Mouse (Mus musculus) forebrain, embryonic 15.5 days (tissue): ENCODE results near the gene Gtf3c6. TPM values are rescaled to one million over a fixed set of nuclear protein-coding genes. Genes with fewer than 3 reads are reported as not detected.
A peak's percentile ranks its signal among the peaks of the same experiment; 100 is the strongest.
"Not testable (repeated sequence)": the region's sequence is repeated elsewhere in the genome, so short reads cannot be mapped to it uniquely, and the experiment has no call there.

Source experiments
- ATAC-seq: fragments of 200-750 bp; cut with Nextera tagmentation; replicated peaks from 2 replicates; pipeline ENCODE4 v1.8.0; 2017; ENCODE audit warnings: mild to moderate bottlenecking, moderate TSS enrichment, moderate library complexity
- H3K27ac ChIP-seq: fragments of 300-500 bp; sonication (generic); replicated peaks from 2 replicates; pipeline ENCODE4 v1.5.1; 2015; ENCODE audit warnings: mild to moderate bottlenecking, inconsistent platforms
- H3K27me3 ChIP-seq: fragments of 300-500 bp; sonication (generic); 2 replicates; pipeline ENCODE4 v1.6.1; 2015; ENCODE audit warnings: inconsistent platforms
- H3K36me3 ChIP-seq: fragments of 300-500 bp; sonication (generic); 2 replicates; pipeline ENCODE4 v1.6.1; 2015; ENCODE audit warnings: mild to moderate bottlenecking, inconsistent platforms
- H3K4me1 ChIP-seq: fragments of 300-500 bp; sonication (generic); 2 replicates; pipeline ENCODE4 v1.6.1; 2015; ENCODE audit warnings: inconsistent platforms
- H3K4me2 ChIP-seq: fragments of 300-500 bp; sonication (generic); replicated peaks from 2 replicates; pipeline ENCODE4 v1.6.1; 2015; ENCODE audit warnings: mild to moderate bottlenecking, inconsistent platforms
- H3K4me3 ChIP-seq: fragments of 300-500 bp; sonication (generic); 2 replicates; pipeline ENCODE4 v1.5.1; 2015; ENCODE audit warnings: mild to moderate bottlenecking, inconsistent platforms
- H3K9ac ChIP-seq: fragments of 300-500 bp; sonication (generic); replicated peaks from 2 replicates; pipeline ENCODE4 v1.6.1; 2015; ENCODE audit warnings: mild to moderate bottlenecking, inconsistent platforms
- H3K9me3 ChIP-seq: fragments of 300-500 bp; sonication (generic); 2 replicates; pipeline ENCODE4 v1.6.1; 2016; ENCODE audit warnings: inconsistent platforms
- WGBS: fragments of 180-500 bp; shearing (Covaris S2); methylation state at CpG from one replicate; pipeline ENCODE4 v1.1.7; 2015; ENCODE audit warnings: mixed read lengths; 5-methylcytosine and 5-hydroxymethylcytosine counted together
- polyA plus RNA-seq: library from polyadenylated mRNA; unstranded; fragments of >200 nt; fragmentation: Nextera tagmentation; extraction: Ambion mirVana; gene quantifications from 2 replicates; pipeline ENCODE4 v1.2.1, GENCODE M21; 2015

The Gtf3c6 gene
- 87.9 and 88.1 TPM in 2 replicates for polyA plus RNA-seq

DNA sequence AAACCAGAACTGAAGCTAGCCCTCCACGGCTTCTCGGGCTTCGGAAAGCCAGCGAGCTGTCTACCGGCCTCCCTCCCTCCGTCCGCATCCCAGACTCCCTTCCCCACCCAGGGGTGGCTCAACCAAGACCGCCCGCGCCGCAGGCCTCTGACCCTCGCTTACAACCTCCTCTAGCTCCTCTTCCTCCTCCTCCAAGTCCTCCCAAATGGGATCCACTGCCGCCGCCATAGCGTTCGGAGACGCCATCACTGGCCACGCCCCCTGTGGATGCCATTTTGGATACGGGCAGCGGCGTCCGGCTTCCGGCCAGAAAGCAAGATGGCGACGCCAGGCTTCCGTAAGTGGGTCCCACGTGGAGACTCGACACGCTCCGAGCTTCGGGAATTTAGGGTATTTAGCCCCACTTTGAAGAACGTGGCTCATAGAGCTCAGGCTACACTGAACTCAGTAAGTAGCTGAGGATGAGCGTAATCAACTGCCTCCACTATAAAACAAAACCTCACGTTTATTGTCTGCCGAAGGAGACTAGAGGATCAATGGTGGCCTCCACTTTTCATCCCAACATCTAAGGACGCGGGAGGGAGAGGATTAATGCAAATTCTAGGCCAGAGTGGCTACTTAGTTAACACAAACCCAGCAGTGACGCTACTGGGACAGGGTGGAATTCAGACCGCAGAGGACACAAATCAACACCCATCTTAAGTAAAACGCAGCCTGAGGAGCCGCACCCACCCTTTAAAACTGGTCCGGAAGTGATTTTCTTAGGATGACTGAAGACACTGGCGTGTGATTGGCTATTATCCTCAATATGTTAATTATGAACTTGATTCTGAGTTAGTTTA lies at the start of gene Gtf3c6:
Gtf3c6 (minus strand) TSS at position 695 of the 842 bp plus-strand sequence.
- ATAC-seq, result peak; percentile 81
- under 1% methylated on average over 43 of the region's 43 CpGs for WGBS
- peak within 1 kb of the TSS; percentile 86 for H3K4me2 ChIP-seq
- H3K27me3 ChIP-seq, result no peaks in the 10 kb centered on the region
- H3K9ac ChIP-seq, result peak within 1 kb of the TSS; percentile 90
- peak within 1 kb of the TSS; percentile 97 for H3K27ac ChIP-seq
- peaks cover 14% of the 10 kb centered on the region for H3K36me3 ChIP-seq
- H3K4me1 ChIP-seq, result peaks cover 13% of the 10 kb centered on the region
- H3K9me3 ChIP-seq, result no peaks in the 10 kb centered on the region
- H3K4me3 ChIP-seq, result peak within 1 kb of the TSS; percentile 68

DNA sequence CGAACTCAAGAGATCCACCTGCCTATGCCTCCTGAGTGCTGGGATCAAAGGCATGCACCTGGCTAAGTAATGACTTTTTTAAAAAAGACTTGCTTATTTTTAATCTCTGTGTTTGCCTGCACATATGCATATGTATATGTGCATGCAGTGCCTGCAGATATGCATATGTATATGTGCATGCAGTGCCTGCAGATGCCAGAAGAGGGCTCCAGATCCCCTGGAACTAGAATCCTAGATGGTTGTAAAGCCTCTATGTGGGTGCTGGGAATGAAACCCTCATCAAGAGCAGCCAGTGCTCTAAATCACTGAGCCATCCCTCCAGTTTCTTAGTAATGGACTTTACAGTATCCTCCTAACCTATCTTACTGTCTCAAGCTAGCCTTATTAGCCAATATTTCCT lies 48.1 kb upstream of the Gtf3c6 start:
- Histone ChIP-seq H3K4me2 (no peak overlapping the region), H3K4me1 (no peaks in the 10 kb centered on the region), H3K27me3 (no peaks in the 10 kb centered on the region), H3K4me3 (no peak overlapping the region), H3K9me3 (0 out of 2 replicates have a peak, but pooled peaks cover 4% of the 10 kb centered on the region), H3K36me3 (no peaks in the 10 kb centered on the region), H3K27ac (no peak overlapping the region), H3K9ac (no peak overlapping the region)
- no peak for ATAC-seq
- WGBS, result 95% methylated on average over 1 of the region's 1 CpGs

DNA sequence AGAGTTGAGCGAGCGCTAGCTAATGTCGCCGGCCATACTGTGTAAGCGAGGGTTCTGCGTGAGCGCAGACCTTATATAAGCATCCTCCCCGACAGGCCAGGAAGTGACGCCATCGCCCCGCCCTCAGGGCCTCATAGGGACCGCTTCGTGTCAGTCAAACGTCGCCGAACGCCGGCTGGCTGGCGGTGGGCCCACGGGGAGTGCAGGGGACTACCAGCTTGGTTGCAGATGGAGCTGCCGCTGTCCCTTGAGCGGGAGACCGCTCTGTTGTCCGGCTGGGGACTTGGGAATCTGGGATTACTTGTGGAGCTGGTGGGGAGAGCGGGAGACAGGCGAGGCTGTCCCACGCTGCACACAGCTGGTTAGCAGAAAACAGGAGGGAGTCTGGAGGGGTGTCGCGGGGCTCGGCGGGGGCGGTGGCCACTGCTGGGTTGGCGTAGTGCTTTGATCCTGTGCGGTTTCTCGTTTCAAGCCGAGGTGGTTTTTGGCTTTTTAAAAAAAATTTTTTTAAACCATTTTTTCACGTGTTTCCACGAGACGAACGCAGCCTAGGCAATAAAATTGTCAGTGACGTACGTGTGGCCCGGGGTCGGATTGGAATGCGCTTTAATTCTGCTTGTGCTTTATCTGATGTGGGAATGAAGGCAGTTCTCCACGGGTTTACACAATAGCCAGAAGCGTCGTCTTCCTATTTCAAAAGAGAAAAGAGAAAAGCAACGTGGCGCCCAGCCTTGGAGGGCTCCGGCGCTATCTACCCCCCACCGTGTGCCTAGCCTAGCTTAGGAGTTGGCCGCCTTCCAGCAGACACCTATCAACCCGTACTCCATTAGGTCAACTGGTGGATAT lies 44.5 kb upstream of the Gtf3c6 start, which contains the start of gene Amd1:
Amd1 (minus strand) TSS at position 47 of the 846 bp plus-strand sequence.
- Histone ChIP-seq H3K36me3 (no peaks in the 10 kb centered on the region), H3K4me2 (peak within 1 kb of the TSS; percentile 70), H3K27ac (peak within 1 kb of the TSS; percentile 99), H3K4me1 (peaks cover 23% of the 10 kb centered on the region), H3K9me3 (0 out of 2 replicates have a peak, but pooled peaks cover 4% of the 10 kb centered on the region), H3K27me3 (no peaks in the 10 kb centered on the region), H3K9ac (peak within 1 kb of the TSS; percentile 92), H3K4me3 (peak within 1 kb of the TSS; percentile 84)
- ATAC-seq, result peak; percentile 98
- under 1% methylated on average over 55 of the region's 55 CpGs for WGBS

DNA sequence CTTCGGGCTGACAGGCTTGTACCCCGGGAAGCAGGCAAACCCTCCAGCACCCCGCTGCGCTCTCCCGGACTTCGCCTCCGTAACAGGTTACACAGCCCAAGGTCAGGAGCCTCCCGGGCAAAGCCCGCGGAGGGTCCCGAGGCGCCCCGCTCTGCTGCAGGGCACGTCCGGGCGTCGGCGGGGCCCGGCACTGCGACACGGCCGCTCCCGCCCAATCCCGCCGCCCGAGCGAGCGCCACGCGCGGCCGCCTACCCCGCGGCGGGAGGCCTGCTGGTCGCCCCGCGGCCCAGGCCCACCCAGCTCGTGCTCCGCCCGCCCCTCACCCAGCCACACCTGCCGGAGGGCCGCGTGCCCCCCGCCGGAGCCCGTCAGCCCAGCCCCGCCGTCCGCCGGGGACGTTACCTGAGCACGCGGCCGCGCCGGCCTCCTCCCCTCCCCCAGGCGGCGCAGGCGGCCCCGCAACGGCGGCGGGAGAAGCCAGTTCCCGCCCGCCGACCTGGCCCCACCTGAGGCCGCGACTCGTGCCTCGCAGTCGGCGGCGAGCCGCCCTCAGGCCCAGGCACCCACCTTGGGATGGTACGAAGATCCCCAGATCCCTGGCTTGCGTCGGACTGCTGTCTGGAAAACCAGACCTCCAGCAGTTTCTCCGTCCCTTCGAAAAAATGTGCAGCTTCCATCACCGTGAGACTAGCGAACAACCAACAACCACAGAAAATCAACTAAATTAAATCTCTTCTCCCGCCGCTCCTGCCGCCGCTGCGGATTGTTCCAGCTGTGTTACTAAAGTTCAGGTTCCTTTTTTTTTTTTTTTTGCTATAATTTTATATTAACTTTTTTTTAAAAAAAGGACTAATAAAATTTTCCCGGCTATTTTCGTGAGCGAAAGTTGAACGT lies 43.5 kb upstream of the Gtf3c6 start:
- not testable (repeated sequence) for H3K9me3 ChIP-seq, H3K27me3 ChIP-seq, H3K36me3 ChIP-seq
- ATAC-seq, result peak; percentile 29
- Histone ChIP-seq H3K9ac (peak overlapping the region; percentile 86), H3K27ac (peak overlapping the region; percentile 92), H3K4me1 (peaks cover 23% of the 10 kb centered on the region), H3K4me2 (peak overlapping the region; percentile 62), H3K4me3 (peak overlapping the region; percentile 84)
- under 1% methylated on average over 54 of the region's 91 CpGs for WGBS

DNA sequence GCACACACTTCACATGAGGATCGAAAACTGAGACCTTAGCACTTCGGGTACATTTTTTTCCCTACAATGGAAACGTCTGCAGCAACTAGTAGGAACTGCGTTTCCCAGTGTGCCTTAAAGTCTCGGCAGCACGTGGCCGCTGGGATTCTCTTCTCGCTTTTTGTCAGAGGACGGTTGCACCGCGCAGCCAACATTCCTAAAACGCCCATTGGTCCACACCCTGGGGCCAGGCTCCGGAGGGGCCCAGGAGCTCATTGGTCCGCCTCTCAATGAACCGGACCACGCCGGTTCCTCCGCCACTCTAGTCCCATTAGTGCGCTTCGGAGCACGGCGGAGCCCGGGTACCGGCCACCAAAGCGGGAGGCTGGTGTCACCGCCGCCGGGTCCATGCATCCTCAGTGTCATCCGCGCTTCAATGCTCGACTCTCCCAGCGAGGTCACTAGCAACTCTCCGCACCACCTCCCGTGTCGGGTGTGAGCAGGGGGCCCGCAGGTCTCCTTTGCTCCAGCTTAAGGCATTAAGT lies 42.8 kb upstream of the Gtf3c6 start:
- peak overlapping the region; percentile 84 for H3K4me3 ChIP-seq
- no peaks in the 10 kb centered on the region for H3K9me3 ChIP-seq
- under 1% methylated on average over 36 of the region's 36 CpGs for WGBS
- H3K4me2 ChIP-seq, result peak overlapping the region; percentile 62
- ATAC-seq, result peak; percentile 75
- H3K27ac ChIP-seq, result peak overlapping the region; percentile 92
- H3K27me3 ChIP-seq, result no peaks in the 10 kb centered on the region
- H3K36me3 ChIP-seq, result no peaks in the 10 kb centered on the region
- peaks cover 23% of the 10 kb centered on the region for H3K4me1 ChIP-seq
- H3K9ac ChIP-seq, result peak overlapping the region; percentile 86

DNA sequence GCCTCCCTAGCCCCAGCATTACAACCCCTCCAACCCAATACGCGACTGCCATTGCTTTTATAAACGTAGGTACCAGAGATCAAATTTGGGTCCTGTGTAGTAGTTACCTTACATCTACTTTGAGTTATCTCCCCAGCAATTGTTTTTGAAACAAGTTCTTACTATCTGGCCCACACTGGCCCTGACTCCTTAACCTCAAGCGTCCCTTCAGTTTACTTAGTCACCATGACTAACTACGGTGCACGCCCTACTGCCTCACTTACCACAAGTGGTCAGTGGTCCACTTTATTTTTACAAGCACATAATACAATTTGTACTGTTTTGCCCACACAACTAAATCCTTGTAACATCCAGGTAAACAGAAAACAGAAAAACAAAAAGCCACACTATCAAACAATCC lies 34.7 kb upstream of the Gtf3c6 start:
- no peak overlapping the region for H3K4me2 ChIP-seq
- H3K4me1 ChIP-seq, result peaks cover 9% of the 10 kb centered on the region; the same call in 1 of the 2 replicates
- ATAC-seq, result no peak
- no peaks in the 10 kb centered on the region for H3K9me3 ChIP-seq
- no peak overlapping the region for H3K4me3 ChIP-seq
- H3K36me3 ChIP-seq, result peaks cover 27% of the 10 kb centered on the region
- no peaks in the 10 kb centered on the region for H3K27me3 ChIP-seq
- H3K27ac ChIP-seq, result no peak overlapping the region
- H3K9ac ChIP-seq, result no peak overlapping the region
- 96% methylated on average over 6 of the region's 6 CpGs for WGBS

DNA sequence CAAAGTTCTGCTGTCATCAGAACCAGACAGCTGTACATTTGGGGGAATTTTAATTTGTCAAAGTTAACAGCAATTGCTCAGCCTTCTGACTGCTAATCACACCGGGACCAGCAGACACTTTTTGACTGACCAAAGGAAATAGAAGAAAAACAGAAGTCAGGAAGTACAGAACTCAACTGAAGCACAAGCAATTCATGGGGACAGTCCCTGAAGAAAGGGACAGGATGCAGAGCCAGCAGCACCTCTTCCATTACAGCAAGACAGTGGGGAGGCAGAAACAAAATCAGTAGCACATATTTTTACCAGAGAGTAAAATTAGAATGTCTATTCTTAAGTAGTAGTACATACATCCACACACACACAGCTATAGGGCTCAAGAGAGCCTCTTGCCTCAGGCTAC lies 28.9 kb upstream of the Gtf3c6 start:
- 98% methylated on average over 1 of the region's 1 CpGs for WGBS
- H3K4me3 ChIP-seq, result no peak overlapping the region
- peaks cover 29% of the 10 kb centered on the region for H3K36me3 ChIP-seq
- no peak for ATAC-seq
- no peak overlapping the region for H3K27ac ChIP-seq
- H3K9ac ChIP-seq, result no peak overlapping the region
- peaks cover 3% of the 10 kb centered on the region; the same call in 1 of the 2 replicates for H3K4me1 ChIP-seq
- no peaks in the 10 kb centered on the region for H3K27me3 ChIP-seq
- no peaks in the 10 kb centered on the region for H3K9me3 ChIP-seq
- H3K4me2 ChIP-seq, result no peak overlapping the region

DNA sequence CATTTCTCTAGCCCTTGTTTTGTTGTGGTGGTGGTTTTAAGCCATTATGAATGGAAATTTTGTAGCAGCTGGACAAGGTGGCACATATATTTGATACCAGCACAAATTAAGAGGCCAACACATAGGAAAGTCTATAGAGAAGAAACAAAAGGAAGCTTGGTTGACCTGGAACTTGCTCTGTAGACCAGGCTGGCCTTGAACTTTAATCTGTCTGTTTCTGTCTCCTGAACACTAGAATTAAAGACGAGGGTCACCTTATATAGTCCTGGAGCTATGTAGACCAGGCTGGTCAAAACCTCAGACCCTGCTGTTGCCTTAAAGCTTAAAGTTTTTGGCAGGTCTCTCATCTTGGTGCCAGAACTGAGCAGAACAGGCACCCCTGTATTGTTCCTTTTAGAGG lies 27.7 kb upstream of the Gtf3c6 start:
- Histone ChIP-seq H3K27me3 (no peaks in the 10 kb centered on the region), H3K4me2 (no peak overlapping the region), H3K4me3 (no peak overlapping the region), H3K36me3 (peaks cover 19% of the 10 kb centered on the region), H3K27ac (no peak overlapping the region), H3K9ac (no peak overlapping the region), H3K4me1 (peaks cover 3% of the 10 kb centered on the region; the same call in 1 of the 2 replicates), H3K9me3 (no peaks in the 10 kb centered on the region)
- ATAC-seq, result no peak
- 79% methylated on average over 1 of the region's 1 CpGs for WGBS

DNA sequence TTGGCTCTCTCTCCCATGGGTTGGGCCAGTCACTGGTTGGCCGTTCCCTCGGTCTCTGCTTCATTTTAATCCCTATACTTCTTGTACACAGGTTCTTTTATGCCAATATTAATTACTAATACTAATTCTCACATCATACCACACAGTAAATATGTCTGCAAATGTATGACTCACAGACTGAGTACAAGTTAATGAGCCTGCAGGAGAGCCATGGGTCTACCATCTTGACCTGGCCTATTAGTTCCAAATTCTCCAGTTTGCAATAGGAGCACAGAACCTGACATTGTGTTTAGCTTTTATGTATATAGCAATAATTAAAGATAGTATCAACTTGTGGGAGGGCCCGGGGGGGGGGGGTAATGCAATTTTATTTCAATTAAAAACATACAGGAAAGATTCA lies 27.1 kb upstream of the Gtf3c6 start:
- Histone ChIP-seq H3K36me3 (peaks cover 17% of the 10 kb centered on the region), H3K4me2 (no peak overlapping the region), H3K4me1 (peaks cover 3% of the 10 kb centered on the region; the same call in 1 of the 2 replicates), H3K27ac (no peak overlapping the region), H3K9ac (no peak overlapping the region), H3K4me3 (no peak overlapping the region), H3K9me3 (no peaks in the 10 kb centered on the region), H3K27me3 (no peaks in the 10 kb centered on the region)
- ATAC-seq, result peak; percentile 51; the same call in 1 of the 2 replicates
- WGBS, result 78% methylated on average over 3 of the region's 3 CpGs

DNA sequence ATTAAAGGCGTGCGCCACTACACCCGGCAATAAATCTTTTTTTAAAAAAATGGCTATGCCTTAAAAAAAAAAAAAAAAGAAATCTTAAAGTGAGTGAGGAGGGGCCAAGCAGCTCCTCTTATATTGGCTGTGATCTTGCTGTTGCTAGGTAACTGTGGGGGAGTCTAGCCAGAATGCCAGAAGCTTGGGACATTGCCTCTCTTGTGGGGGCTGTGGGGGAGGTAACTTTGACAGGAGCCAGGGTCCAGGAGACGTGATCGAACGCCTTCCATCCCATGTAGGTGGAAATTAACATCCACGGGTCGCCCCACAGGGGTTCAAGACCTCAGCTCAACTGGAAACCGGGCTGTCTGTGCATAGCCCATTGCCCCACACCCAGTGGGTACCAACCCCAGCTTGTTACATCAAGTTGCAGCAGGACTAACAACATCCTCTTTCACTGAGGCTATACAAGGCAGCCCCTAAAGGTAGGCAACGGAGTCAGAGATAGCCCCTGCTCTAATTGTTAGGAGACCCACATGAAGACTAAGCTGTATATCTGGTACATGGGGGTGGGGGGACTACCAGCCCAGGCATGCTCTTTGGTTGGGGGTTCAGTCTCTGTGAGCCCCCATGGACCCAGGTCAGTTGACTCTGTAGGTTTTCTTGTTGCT lies 26.4 kb upstream of the Gtf3c6 start:
- peaks cover 3% of the 10 kb centered on the region; the same call in 1 of the 2 replicates for H3K4me1 ChIP-seq
- 79% methylated on average over 10 of the region's 10 CpGs for WGBS
- peaks cover 13% of the 10 kb centered on the region for H3K36me3 ChIP-seq
- H3K9me3 ChIP-seq, result no peaks in the 10 kb centered on the region
- no peak overlapping the region for H3K4me3 ChIP-seq
- no peak overlapping the region for H3K4me2 ChIP-seq
- H3K27ac ChIP-seq, result no peak overlapping the region
- peak; percentile 60 for ATAC-seq
- no peaks in the 10 kb centered on the region for H3K27me3 ChIP-seq
- H3K9ac ChIP-seq, result no peak overlapping the region

DNA sequence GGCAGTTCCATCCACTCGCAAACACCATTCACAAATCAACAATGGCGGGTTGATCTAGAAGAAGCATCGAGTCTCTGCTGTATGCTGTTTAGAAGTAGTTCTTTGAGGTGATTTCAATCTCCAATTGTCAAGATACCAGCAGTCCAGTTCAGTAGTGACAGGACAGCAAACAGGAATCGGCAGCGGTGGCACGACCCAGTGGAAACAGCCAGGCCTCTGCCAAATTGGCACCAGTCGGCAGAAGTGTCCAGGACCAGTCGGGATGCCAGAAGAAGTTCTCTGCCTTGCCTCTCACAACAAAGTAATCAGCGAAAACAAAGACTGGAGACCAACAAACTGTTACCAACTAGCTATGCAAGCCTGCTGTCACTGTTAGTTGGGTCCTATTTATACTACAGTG lies 25.7 kb upstream of the Gtf3c6 start:
- ATAC-seq, result no peak

More for the DNA sequence above, 25.7 kb upstream of the Gtf3c6 start:
- Histone ChIP-seq H3K36me3 (peaks cover 12% of the 10 kb centered on the region), H3K9me3 (no peaks in the 10 kb centered on the region), H3K27me3 (no peaks in the 10 kb centered on the region), H3K4me1 (peaks cover 3% of the 10 kb centered on the region; the same call in 1 of the 2 replicates), H3K9ac (no peak overlapping the region), H3K4me3 (no peak overlapping the region), H3K4me2 (no peak overlapping the region), H3K27ac (no peak overlapping the region)
- 90% methylated on average over 9 of the region's 9 CpGs for WGBS
